Mouse (Mus musculus) layer of hippocampus, postnatal 36 days (tissue): Measurements from ENCODE around the gene Rnf169. TPM values are rescaled to one million over a fixed set of nuclear protein-coding genes. Genes with fewer than 3 reads are reported as not detected.

Experiments
- DNase-seq, 2 experiments: peaks; one replicate each; pipeline ENCODE4 v3.0.0; 2022
- total RNA-seq, 2 experiments: library from RNA; stranded (reverse); gene quantifications; 2 replicates each; pipeline ENCODE4 v1.2.3; 2021

Gene Rnf169
- 10 to 100 TPM; 24.6 to 29.5 TPM for total RNA-seq

DNA sequence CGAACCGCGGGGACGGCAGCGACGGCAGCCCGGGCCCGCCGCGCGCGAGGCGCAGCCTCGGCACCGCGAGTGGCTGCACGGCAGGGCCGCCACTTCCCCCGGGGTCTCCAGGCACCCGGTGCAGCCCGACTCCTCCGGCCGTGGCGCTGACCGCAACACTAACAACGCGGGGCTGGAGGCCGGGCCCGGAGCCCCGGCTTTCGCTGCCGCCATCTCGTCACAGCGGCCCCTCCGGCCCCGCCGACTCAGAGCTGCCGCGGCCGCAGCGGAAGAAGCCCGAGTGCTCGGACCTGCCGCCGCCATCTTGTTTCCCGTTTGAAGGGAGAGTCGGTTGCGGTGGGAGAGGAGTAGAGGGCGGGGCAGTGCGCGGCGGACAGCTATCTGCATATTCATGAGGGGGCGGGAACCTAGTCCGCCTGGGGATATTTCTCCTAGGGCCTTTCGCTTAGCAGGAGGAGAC, at the start of gene Rnf169:
TSS of gene Rnf169 (minus strand) at position 317 of the 460 bp plus-strand sequence.
- peak; percentile 90 for DNase-seq

DNA sequence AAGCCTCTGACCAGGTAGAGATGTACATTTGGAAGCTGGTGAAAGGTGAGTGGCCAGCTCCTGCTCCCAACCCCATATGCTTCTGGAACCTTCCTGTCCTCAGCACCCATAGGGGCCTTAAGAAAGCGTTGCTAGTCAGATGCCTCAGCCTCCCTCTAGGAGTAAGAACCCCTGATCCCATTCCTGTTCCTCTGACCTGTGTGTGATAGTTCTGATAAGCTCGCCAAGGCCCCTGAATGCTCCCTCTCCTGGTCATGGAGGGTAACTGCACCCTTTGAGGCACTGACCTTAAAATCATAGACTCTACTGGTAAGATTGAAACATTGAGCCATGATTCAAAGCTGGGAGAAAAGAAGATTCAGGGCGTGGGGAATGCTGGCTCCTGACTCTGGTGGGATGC, 49.1 kb upstream of the Rnf169 start:
- no peak for DNase-seq

DNA sequence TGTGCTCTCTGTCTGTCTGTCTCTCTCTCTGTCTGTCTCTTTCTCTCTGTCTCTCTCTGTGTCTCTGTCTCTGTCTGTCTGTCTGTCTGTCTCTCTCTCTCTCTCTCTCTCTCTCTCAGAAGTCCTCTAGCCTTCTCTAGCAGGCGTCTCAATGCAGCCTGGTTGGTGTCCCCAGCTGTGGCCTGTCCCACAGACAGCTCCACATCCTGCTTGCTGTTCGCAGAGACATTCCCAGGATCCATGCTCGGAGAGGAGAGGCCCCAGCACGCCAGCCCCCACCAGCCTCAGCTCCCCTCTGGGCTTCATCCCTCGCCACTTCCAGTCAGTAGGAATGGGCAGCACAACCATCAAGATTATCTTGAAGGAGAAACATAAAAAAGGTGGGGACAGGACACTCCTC, 47.1 kb upstream of the Rnf169 start:
- no peak for DNase-seq

DNA sequence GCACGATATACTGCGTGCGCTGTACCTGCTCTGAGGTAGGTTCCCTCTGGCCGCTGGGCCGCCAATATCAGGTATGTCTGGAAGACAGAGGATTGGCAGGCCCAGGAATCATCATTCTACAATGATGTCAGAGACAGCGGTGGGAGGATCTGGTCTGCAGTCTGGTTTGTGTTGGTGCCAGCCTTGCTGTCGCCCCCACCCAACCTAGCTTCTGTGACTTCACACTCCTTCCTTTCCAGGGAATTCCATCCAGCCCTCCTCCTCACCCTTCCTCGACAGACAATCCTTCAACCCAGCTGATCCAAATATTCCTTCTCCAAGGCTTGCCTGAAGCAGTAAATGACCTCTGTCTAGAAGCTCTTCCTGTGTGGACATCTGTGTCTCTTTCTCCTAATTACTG, 36.8 kb upstream of the Rnf169 start:
- DNase-seq = no peak

DNA sequence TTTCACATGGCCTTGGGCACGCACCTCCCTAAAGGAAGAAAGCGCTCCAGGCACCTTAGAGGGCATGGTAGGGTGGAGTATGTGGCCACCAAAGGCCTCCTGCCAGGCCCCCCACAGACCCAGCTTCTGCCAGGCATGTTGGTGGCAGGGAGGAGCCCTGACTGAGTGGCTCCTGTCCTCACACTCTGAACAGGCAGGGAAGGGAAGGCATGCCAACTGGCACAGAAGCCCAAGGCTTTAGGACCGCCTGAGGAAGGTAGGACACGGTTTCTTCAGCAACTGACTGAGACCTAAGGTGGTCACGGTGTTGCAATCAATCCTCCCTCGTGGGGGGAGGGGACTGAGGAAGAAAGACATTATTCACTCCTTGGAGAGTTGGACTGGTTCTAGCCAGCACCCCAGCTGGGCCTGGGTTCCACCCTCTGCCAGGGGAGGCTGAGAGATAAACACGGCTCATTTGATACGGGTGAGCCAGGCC, 33.9 kb upstream of the Rnf169 start:
- DNase-seq = no peak

DNA sequence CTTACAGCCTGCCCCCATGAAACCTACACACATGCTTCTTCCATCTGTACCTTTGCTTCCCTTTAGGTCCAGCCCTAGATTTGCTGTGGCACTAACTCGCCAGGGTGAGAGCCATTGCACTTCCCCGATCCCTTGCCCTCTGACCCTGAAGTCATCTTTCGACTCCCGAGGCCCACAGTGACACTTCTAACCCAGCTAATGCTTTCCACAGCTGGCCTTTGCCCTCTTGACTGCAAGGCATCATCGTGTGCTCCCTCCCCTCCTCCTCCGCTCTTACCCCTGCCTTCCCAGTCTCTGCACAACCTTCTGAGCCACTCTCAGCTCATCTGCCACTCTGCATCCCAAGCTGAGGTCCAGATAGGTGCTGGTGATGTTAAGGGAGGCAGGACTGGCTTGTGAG, 32.3 kb upstream of the Rnf169 start:
- no peak for DNase-seq

DNA sequence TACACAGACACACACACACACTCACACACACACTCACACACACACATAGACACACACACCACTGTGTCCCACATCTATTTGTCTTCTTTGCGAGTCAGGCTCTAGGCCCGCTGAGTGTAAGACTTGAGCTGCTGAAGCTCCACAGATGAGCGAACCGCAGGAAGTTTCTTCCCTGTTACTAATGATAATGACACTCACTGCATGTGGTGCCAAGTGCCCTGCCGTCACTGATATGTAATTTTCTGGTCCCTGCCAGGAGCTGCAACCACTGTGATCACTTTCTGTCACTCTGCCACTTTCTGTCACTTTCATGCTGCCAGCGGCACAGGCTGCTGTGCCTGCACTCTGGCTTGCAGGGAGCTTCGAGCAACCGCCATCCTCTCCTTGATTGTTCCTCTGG, 31.8 kb upstream of the Rnf169 start:
- DNase-seq = no peak

DNA sequence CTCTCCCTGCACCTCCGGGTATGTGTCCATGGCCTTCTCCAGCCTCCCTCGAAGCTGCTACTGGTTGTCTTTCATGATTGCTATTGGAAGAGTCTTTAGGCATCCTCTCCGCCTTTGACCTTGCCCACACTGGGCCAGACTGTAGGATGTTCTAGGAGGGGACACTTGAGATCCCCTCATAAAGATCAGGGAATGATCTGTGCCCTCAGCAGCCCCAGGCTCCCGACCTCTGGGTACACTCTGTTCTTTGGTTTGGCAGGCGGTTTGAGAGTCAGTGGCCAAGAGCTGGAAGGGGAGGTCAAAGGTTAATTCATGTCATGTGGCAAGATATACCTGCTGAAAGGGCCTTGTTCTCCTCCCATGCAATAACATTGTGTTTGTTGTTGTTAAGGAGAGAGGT, 30.5 kb upstream of the Rnf169 start:
- no peak for DNase-seq

DNA sequence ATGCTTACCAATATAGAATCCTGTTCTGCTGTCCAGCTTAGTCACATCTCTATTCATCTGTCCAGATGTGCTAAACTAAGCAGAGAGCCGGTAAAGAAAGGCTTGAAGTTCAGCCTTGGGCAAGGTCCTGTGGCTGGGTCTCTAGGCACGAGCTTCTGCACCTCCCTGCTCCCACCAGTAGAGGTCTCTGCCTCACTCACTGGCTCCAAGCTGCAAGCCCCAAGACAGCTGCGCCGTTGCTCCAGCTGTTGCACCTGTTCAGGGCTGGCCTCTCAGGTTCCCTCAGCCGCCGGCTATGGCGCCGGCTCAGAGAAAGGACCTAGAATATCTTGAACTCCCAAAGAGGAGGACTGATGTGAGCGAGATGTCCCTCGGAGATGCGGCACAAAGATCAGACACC, 29.4 kb upstream of the Rnf169 start:
- peak; percentile 54 to 56 for DNase-seq

DNA sequence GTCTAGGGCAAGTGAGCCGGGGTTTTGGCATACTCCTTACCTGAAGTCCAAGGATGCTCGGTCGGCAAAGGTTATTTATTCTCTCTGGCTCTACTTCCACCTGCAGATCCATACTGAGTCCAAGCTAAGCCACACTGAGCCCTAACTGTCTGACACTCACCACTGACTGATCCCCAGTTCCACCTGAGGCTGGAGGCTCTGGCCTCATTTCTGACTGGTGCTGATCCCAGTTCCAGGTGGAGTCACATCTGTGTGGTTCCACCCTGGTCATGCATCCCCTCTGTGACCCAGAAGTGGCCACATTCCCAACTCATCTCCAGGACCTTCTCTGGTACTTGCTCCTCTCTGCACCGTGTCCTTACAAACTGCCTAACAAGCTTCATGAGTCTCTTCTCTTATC, 28.5 kb upstream of the Rnf169 start:
- DNase-seq = no peak

DNA sequence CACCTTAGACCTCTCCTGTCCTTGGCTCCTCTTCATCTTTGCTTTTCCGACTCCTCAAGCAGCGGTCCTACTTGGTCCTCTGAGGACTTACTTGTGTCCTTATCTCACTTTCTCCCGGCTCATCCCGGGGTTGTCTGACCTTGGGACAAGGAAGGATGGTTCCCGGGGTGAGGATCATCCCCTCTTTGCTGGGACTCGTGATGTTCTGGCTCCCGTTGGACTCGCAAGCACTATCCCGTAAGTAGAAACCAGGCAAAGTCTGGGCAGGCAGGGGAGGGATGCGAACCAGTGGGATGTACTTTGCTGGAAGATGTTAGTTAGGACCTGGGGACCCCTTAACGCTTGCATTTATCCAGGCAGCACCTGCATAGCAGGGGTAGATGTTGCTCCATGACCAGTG, 26.2 kb upstream of the Rnf169 start:
- no peak for DNase-seq

DNA sequence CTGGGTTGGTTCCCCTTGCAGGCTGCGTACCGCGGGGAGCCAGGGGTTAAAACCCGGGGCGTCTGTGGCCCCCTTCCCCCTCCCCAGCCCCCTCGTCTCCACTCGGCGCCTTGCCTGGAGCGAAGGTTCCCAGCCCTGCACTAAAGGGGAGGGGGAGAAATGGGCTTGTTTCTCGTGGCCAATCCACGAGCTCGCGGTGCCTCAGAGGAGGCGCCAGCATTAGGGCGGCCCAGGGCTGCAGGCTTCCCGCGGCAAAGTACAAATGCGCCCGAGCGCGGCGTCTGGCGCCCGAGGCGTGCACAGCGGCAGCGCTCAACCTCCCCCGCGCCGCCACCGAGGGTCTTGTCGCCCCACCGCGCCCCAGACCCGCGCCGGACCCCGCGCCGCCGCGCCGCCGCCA, 25.5 kb upstream of the Rnf169 start, which contains the start of gene Chrdl2:
TSS of gene Chrdl2 (plus strand) at position 383 of the 400 bp plus-strand sequence.
- peak; percentile 17 to 26 for DNase-seq

DNA sequence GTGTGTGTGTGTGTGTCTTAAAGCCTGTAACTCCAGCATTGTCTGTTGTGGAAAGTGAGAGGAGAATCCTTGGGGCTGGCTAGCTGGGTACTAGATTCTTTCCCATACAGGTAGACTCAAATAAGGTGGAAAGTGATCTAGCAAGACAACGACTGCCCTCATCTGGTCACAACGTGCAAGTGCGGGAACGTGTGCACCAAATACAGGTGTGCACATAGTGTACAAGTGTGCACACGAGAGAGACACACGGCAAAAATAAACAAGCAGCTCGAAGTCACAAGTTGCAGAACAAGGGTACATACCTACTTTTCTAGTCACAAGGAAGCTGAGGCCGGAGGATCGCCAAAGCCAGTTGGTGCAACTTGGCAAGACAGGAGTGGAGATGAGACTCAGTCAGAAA, 23.5 kb upstream of the Rnf169 start:
- DNase-seq = no peak

DNA sequence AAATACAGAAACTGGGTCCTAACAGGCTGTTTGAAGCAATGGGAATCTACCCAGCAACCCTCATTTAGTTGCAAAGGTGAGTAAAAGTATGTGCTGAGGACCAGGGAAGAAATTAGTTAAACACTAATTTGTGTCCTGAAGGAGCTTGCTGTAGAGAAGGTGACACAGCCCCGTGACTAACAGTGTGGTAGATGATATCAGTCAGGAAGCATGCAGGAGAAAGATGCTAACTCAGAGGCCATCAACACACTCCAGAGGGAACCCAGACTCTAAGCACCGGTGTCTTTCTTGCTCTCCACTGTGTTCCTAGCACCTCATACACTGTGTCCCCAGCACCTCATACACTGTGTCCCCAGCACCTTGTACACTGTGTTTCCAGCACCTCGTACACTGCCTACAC, 18.4 kb upstream of the Rnf169 start:
- no peak for DNase-seq

DNA sequence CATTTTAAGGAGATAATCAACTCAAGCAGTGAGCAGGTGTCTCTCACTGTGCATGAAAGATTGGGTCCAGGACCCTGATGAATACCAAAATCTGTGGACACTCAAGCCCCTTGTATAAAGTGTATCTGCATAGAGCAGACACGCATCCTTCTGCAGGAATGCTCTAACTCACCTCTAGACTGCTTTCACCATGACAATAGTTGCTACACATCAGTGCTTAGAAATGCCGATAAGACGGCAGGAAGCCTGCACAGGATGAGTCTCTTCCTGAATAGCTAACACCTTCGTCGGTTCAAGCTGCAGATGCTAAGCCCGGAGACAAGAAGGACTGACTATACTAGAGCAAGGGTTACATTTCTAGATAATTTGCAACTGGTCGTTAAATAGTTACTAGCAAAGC, 14.9 kb upstream of the Rnf169 start:
- DNase-seq = no peak

DNA sequence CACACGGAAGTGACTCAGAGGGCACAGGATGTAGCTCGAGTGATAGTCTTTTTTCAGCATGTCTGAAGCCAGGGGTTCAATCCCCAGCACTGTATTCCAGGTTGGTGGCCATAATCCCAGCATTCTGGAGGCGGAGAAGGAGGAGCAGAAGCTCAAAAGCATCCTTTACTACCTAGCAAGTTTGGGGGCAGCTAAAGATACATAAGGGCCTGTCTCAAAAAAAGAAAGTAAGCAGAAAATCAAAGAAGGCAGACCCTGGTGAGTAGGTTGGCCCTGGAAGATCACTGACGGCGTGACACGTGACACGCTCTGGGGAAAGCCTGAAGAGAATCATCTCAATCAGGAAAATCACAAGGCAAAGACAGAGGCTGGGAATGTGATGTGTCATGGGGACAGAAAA, 12.9 kb upstream of the Rnf169 start:
- no peak for DNase-seq

DNA sequence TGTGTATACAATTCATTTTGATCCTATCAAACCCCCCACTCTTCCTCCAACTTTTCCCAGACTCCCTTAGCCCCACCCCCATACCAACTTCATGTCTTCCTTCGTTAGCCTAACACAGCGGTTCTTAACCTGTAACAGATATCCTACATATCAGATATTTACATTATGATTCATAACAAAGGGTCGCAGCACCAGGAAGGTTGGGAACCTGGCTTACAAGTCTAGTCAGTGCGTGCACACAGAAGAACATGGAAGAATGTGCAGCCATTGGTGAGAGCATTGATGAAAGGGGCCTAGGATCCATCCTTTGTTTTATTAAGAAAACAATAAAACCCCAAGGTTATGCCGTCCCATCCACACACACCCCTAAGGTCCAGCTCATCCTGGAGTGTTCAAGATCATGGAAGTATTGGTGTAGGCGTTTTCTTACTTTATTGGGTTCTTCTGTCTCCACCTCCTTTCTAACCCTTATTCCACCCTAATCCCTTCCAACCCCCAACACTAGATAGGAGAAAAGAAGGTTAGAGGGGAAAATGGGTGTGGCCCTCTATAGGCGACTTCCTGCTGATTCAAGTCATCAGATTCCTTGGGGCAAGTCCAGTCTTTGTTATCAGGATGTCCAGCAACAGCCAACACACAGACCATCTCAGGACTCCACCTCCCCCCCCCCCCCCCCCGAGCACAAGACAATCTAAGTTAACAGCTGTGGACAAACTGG, 10.9 kb upstream of the Rnf169 start:
- no peak for DNase-seq

DNA sequence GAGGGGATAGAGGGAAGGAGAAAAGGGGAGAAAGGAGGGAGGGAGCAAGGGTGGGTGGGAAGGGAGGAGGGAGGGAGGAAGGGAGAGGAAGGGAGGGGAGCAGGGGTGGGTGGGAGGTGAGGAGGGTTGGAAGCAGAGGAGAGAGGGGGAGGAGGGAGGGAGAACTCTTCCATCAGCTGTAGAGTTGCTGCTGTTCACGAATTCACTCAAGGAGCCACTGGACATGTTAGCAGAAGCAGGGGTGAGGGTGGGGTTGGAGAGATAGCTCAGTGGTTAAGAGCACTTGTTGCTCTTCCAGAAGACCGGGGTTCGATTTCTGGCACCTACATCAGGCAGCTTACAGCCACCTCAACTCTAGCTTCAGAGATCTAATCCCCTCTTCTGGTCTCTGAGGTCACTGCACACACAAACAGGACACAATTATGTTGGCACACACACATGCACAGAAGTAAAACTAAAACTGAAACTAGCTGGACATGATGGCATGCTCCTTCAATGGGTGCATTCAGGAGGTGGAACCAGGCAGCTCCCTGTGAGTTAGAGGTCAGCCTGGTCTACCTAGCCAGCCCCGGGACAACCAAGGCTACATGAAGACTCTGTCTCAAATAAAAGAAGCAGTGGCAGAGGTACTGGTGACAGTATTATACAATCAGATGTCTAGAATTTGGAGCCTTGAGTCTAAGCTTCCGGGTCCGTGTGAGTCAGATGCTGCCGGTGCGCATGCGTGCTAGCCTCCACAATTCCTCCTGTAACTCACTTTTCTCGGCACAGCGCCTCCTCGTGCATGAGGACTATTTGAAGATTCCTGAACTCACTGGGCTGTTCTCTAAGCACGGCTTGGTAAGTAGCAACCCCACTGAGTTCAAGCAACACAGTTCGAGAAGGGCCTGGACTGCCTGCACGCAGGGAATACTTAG, 9.9 kb upstream of the Rnf169 start:
- DNase-seq = no peak

DNA sequence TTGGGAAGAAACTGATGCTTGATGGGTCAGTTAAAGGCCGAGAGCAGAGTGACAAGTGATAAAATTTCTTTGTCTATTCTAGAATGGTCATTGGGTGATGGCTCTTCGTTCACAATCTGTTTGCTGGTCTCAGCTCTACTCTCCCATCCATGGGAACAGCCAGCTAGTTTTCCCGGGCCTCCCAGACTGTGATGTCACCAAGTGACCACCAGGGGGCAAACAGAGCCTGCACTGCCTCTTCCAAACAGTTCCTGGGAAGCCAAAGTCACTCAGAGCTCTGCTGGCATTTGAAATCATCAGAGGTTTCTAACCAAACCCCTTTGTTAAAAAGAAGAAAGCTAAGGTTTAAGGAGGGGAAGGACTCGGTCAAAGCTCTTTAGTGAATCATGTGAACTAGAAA, 8.5 kb upstream of the Rnf169 start:
- DNase-seq = peak; percentile 76

DNA sequence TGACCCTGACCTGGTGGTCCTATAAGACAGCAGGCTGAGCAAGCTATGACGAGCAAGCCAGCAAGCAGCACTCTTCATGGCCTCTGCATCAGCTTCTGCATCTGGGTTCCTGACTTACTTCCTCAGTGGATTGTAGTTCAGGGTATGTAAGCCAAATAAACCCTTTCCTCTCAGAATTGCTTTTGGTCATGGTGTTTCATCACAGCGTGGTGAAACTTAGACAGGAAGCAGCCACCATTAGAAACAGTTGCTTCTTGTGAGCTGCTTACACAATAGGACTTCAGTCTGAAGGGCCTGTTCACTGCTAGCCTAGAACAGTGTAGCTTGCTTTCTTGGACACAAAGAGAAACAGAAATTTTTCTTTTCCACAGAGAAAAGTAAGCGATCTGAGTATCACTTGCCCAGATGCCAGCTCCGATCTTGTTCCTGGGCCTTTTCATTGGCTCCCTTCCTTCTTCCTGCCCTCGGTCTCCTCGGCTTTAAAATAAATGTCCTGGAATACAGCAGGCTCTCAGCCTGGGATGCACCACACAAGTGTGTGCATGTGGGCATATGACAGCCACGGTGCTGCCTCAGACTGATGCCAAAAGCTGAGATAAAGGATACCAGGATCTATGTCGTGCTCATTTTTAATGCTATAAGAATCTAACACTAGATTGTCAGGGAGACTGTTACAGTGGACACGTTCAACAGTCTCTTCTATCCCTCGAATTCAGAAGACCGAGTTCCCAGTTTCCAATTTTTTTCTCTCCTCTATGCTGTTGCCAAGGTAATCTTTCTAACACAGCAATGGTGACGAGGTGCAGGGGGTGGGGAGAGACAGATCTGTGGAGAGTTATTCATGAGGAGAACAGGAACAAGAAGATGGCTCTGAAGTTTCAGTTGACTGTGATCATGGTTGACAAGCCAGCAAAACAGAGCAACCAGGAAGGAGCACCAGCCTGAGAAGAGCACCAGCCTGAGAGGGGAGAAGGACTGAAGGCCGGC, 2.3 kb upstream of the Rnf169 start:
- no peak for DNase-seq

DNA sequence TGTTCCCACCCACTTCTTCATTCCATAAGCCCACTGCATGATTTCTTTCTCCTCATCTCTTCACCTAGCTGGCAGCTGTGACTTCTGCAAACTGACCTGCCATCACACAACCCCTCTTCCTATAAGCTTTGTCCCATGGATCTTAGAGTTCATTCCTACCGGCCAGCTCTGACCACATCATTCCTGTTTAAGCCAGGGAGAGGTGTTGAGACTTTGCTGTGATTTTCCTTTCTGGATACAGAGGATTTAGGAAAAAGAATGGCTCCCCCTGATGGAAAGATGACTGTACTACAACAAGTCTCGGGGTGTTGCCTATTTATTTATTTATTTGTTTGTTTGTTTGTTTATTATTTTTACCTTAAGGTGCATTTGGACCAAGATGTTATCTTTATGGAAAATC, 1.1 kb upstream of the Rnf169 start:
- no peak for DNase-seq

DNA sequence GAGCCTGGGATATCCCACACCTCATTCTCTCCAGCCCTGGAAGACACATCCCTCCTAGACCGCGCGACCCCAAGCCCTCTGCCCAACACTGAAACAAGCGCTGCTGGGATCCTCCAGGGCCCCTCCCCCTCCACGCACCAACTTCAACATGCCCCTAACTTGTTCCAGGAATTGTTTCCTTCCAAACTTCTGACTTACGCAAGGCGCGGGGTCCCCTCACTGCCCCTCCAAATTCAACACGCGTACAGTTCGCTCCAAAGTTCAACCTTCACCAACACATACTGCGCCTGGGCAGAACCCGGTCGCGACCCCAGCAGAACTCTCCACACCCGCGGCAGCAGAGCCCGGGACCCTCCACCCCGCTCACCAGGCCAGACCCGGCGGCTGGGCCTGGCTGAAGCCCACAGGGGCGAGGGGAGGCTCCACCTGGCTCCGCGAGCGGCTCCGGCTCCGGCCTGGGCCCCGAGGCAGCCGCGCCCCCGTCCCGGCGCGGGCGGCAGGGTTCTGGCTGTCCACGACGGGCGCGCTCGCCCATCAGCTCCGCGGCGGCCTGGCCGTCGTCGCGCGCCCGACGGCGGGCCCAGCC, 609 bp downstream of the Rnf169 start:
- no peak for DNase-seq
